Mouse (Mus musculus): ENCODE data around the gene Tma7. TPM values are rescaled to one million over a fixed set of nuclear protein-coding genes. Genes with fewer than 3 reads are reported as not detected.

The Tma7 gene
- polyA plus RNA-seq, 1 experiment from 2014 or later: 750 TPM

DNA sequence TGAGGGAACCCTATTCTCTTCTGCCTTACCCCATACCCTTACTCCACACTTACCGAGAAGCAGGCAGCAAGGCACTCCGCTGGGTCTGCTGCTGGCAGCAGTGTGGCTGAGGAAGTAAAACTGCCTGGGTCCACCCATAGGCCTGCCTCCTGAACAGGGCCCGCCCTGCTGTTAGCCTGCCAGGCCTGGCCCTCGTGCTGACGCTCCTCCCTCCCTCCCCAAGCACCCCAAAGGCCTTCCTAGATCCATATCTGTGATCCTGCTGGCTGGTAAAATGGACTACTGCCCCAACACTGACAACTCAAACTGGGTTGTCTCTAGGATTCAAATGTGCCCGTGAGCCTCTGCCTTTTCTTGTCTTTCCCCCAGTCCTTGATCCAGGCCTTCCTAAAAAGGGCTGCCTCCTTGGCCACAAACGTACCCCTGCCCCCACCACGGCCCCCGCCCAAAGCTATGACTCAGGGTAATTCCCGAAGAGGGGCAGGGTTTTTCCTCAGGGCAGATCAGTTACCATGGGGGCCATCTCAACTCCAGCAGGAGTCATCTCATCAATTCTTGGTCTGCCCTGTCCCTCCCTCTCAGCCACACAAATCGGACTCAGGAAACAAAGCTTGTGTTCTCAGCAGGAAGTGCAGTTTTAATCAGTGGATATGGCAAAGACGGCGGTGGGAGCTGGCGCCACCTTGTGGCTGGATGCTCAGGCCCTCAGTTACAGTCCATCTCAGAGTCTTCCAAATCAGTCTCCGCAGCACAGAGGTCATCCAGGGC is 23.1 kb downstream of the Tma7 start, which contains the start of gene Trex1:
Gene Trex1 (minus strand): TSS at position 599 of the 768 bp plus-strand sequence.
- H3K36me3 ChIP-seq (ENCODE audit: poor library complexity, severe bottlenecking): peaks cover 70% of the 10 kb centered on the region
- peak within 1 kb of the TSS; percentile 76 for H3K27ac ChIP-seq
- H3K4me3 ChIP-seq: peak within 1 kb of the TSS; percentile 30
- WGBS: 27% methylated on average over 15 of the region's 15 CpGs
- peak; percentile 75 for ATAC-seq
- H3K4me2 ChIP-seq: peak within 1 kb of the TSS; percentile 57
- H3K9ac ChIP-seq: peak within 1 kb of the TSS; percentile 62
- H3K27me3 ChIP-seq: no peaks in the 10 kb centered on the region
- H3K4me1 ChIP-seq: peaks cover 25% of the 10 kb centered on the region
- no peaks in the 10 kb centered on the region for H3K9me3 ChIP-seq (replicated peaks)

DNA sequence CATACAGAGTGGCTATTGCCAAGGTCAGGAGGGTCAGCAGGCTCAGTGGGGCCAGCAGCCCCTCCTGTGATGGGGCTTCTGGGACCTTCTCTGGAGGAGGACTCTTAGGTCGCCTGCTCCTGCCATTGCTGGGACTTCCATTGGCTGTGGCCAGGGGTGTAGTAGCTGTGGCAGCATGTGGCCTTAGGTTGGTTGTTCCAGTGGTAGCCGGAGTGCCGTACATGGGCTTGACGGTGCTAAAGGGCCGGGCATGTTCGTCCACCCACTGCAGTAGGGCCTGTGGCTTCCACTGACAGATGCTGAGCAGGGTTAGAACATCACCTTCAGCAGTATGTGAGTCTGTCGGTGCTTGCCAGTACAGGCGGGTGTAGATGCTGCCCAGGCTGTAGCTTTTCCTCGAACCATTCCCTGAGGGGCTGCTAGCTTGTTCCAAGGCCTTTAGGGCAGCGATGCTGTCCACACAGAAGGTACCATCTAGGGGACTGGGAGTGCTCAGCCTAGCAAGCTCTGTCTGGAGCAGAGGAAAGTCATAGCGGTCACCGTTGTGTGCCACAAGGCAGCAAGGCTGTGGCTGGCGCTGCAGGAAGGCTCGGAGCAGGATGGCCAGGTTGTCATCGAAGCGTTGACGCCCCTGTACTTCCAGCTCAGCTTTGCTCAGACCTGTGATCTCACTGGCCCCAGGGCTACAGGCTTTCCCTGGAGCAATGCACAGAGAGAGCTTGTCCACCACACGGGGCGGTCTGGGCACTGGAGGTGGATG is 24.2 kb downstream of the Tma7 start:
- Histone ChIP-seq H3K27ac (no peak overlapping the region), H3K36me3 (ENCODE audit: poor library complexity, severe bottlenecking) (peaks cover 59% of the 10 kb centered on the region), H3K4me1 (peaks cover 25% of the 10 kb centered on the region), H3K9ac (0 out of 2 replicates have a peak overlapping the region, but pooled peaks have one; percentile 26), H3K27me3 (no peaks in the 10 kb centered on the region), H3K4me2 (no peak overlapping the region; the same call in 1 of the 2 replicates), H3K9me3 (replicated peaks) (no peaks in the 10 kb centered on the region), H3K4me3 (no peak overlapping the region; the same call in 1 of the 2 replicates)
- 93% methylated on average over 19 of the region's 19 CpGs for WGBS
- ATAC-seq: no peak

- Histone ChIP-seq H3K9me3 (replicated peaks) (no peaks in the 10 kb centered on the region), H3K4me3 (no peak overlapping the region), H3K36me3 (ENCODE audit: poor library complexity, severe bottlenecking) (peaks cover 53% of the 10 kb centered on the region), H3K9ac (no peak overlapping the region), H3K27ac (no peak overlapping the region), H3K27me3 (no peaks in the 10 kb centered on the region), H3K4me1 (peaks cover 25% of the 10 kb centered on the region), H3K4me2 (no peak overlapping the region)
- ATAC-seq: no peak
- WGBS: 95% methylated on average over 5 of the region's 5 CpGs
Observed at GRCm38 (mm10) chr9:109057543-109057942, 24.8 kb downstream of the Tma7 start.

GRCm38 (mm10) chr9:109056916-109057315 is 25.5 kb downstream of the Tma7 start:
- Histone ChIP-seq H3K36me3 (ENCODE audit: poor library complexity, severe bottlenecking) (peaks cover 48% of the 10 kb centered on the region), H3K4me1 (peaks cover 25% of the 10 kb centered on the region), H3K27me3 (no peaks in the 10 kb centered on the region), H3K4me2 (no peak overlapping the region), H3K27ac (no peak overlapping the region), H3K9ac (no peak overlapping the region), H3K4me3 (no peak overlapping the region), H3K9me3 (replicated peaks) (no peaks in the 10 kb centered on the region)
- ATAC-seq: no peak
- WGBS: 82% methylated on average over 4 of the region's 4 CpGs

DNA sequence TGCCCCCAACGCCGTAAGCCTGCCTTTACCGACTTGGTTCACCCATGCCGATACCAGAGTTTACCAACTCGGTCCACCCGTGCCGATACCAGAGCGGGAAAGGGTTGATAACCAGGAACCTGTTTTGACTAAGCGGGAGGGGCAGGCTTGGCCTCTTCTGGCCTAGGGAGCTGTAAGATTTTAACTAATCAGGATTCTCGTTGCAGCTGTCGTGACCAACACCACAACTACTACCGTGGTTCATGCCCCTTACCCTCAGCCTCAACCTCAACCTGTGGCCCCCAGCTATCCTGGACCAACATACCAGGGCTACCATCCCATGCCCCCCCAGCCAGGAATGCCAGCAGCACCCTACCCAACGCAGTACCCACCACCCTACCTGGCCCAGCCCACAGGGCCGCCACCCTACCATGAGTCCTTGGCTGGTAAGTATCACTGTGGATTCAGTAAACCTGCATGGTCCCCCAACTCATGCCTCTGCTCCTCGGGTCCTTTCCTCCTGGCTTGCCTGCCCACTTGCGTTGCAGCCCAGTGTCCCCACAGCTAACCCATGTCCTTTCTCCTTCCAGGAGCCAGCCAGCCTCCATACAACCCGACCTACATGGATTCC is 26.2 kb downstream of the Tma7 start:
- H3K4me3 ChIP-seq: no peak overlapping the region
- no peaks in the 10 kb centered on the region for H3K9me3 ChIP-seq (replicated peaks)
- ATAC-seq: no peak
- peaks cover 43% of the 10 kb centered on the region for H3K36me3 ChIP-seq (ENCODE audit: poor library complexity, severe bottlenecking)
- H3K4me2 ChIP-seq: no peak overlapping the region
- no peak overlapping the region for H3K27ac ChIP-seq
- H3K27me3 ChIP-seq: no peaks in the 10 kb centered on the region
- H3K4me1 ChIP-seq: peaks cover 25% of the 10 kb centered on the region
- WGBS: 94% methylated on average over 17 of the region's 17 CpGs
- no peak overlapping the region for H3K9ac ChIP-seq

DNA sequence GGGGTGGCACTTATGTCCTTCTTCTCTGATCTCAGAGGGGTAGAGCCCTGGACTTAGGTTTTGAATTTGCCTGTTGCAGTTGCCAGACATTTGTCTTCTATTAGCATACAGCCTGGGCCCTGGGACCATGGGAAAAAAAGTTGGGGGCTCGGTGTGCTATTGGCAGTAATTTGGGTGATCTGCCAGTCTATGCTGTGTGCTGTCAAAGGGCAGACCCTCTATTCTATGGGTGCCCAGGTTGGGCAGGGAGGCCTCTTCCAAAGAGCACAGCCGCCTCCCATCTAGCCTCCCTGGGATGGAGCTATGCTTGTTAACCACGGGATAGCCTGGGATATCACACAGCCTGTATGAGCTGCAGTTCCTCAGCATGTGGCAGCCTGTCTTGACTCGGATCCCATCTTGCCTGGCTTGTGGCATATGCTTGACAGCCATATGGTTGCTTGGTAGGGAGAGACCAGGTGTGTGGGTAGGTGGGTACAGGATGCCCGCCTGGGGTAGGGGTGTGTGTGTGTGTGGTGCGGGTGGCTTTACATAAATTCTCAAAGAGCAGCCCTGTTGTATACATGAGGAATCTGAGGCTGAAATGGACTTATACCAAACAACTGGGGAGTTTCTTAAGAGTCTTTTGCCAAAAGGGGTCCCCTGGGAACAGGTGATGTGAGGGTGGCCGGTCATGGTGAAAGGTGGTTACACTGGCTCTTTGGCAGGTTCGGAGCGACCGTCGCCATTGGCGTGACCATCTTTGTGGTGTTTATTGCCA is 26.9 kb downstream of the Tma7 start:
- WGBS: 92% methylated on average over 12 of the region's 12 CpGs
- H3K9me3 ChIP-seq (replicated peaks): no peaks in the 10 kb centered on the region
- H3K4me3 ChIP-seq: peak overlapping the region; percentile 32
- ATAC-seq: no peak
- H3K9ac ChIP-seq: peak overlapping the region; percentile 35
- H3K36me3 ChIP-seq (ENCODE audit: poor library complexity, severe bottlenecking): peaks cover 36% of the 10 kb centered on the region
- H3K4me1 ChIP-seq: peaks cover 25% of the 10 kb centered on the region
- peak overlapping the region; percentile 55 for H3K4me2 ChIP-seq
- no peaks in the 10 kb centered on the region for H3K27me3 ChIP-seq
- peak overlapping the region; percentile 20; the same call in 1 of the 2 replicates for H3K27ac ChIP-seq

GRCm38 (mm10) chr9:109054712-109055111 is 27.7 kb downstream of the Tma7 start:
- ATAC-seq: peak; percentile 75
- Histone ChIP-seq H3K36me3 (ENCODE audit: poor library complexity, severe bottlenecking) (peaks cover 29% of the 10 kb centered on the region), H3K27me3 (no peaks in the 10 kb centered on the region), H3K27ac (peak overlapping the region; percentile 20), H3K4me2 (peak overlapping the region; percentile 55), H3K9ac (peak overlapping the region; percentile 35), H3K4me3 (peak overlapping the region; percentile 32), H3K9me3 (replicated peaks) (no peaks in the 10 kb centered on the region), H3K4me1 (peaks cover 25% of the 10 kb centered on the region)
- 6% methylated on average over 6 of the region's 7 CpGs for WGBS

DNA sequence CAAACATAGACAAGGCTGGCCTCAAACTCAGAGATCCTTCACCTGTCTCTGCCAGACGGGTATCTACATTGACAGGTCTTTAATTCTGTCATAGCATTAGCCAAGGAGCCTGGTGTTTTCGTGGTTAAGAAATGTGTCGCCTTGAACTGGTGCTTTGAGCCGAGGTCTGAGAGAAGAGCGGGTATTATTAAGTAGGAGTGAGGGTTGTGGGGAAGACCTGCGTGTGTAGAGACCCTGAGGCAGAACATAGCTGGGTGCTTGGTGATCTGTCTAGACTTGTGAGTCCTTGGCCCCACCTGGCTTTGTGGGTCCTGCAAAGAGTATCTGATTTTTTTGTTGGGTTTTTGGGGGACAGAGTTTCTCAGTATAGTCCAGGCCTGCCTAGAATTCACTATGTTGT is 28.5 kb downstream of the Tma7 start:
- Histone ChIP-seq H3K4me2 (no peak overlapping the region), H3K4me1 (peaks cover 18% of the 10 kb centered on the region), H3K4me3 (no peak overlapping the region), H3K36me3 (ENCODE audit: poor library complexity, severe bottlenecking) (peaks cover 27% of the 10 kb centered on the region), H3K9me3 (replicated peaks) (no peaks in the 10 kb centered on the region), H3K27me3 (no peaks in the 10 kb centered on the region), H3K9ac (no peak overlapping the region), H3K27ac (no peak overlapping the region)
- WGBS: 82% methylated on average over 6 of the region's 6 CpGs
- no peak for ATAC-seq

- Histone ChIP-seq H3K27ac (no peak overlapping the region), H3K4me2 (no peak overlapping the region), H3K9ac (no peak overlapping the region), H3K36me3 (ENCODE audit: poor library complexity, severe bottlenecking) (peaks cover 23% of the 10 kb centered on the region), H3K9me3 (replicated peaks) (no peaks in the 10 kb centered on the region), H3K4me1 (peaks cover 14% of the 10 kb centered on the region), H3K4me3 (no peak overlapping the region), H3K27me3 (no peaks in the 10 kb centered on the region)
- ATAC-seq: no peak
- 86% methylated on average over 3 of the region's 3 CpGs for WGBS
Observed at GRCm38 (mm10) chr9:109053366-109053765, 29.0 kb downstream of the Tma7 start.

DNA sequence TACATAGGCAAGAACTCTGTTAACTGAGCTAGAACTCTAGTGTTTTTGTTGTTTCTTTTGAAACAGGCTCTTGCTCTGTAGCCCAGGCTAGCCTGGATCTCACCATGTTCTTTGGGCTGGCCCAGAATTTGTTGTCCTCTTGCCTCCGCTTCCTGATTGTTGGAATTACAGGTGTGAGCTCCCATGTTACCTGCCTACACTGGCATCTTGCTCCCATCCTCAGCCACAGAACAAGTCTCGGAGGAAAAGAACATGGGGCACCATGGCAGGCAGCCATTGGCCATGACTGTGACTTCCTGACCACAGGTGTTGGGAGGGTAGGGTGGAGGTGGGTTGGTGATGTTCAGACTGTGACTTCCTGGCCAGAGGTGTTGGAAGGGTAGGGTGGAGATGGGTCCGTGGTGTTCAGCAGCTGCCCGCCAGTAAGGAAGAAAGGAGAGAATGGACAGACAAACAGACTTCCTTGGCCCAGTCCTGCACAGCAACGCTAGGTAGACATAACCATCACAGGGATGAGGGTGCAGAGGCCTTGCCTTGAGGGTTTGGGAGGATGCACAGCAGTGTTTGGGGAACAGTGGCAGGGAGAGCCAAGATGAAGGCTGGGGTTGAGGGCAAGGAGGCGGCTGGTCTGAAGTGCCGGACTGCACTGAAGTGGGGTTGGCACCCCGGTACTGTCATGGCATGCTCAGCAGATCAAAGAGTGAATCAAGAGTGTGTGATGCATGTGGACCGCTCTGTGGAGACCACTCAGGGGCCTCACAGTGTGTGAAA is 29.7 kb downstream of the Tma7 start:
- Histone ChIP-seq H3K36me3 (ENCODE audit: poor library complexity, severe bottlenecking) (peaks cover 16% of the 10 kb centered on the region), H3K27ac (no peak overlapping the region), H3K27me3 (no peaks in the 10 kb centered on the region), H3K4me3 (no peak overlapping the region), H3K4me2 (no peak overlapping the region), H3K9ac (no peak overlapping the region), H3K9me3 (replicated peaks) (no peaks in the 10 kb centered on the region), H3K4me1 (peaks cover 14% of the 10 kb centered on the region)
- 90% methylated on average over 9 of the region's 9 CpGs for WGBS
- ATAC-seq: no peak
